Mouse (Mus musculus): Measurements from ENCODE around the gene Traf3. TPM values are rescaled to one million over a fixed set of nuclear protein-coding genes. Genes with fewer than 3 reads are reported as not detected.

Gene Traf3
- polyA plus RNA-seq, 1 experiment from 2014 or later = 10.2 TPM

GRCm38 (mm10) chr12:111276371-111276770, 110.2 kb downstream of the Traf3 start:
- H3K9ac ChIP-seq (replicated peaks; ENCODE audit: low read length) = no peak overlapping the region
- H3K4me3 ChIP-seq (ENCODE audit: low read depth, low read length) = no peak overlapping the region
- peaks cover 55% of the 10 kb centered on the region for H3K27me3 ChIP-seq (ENCODE audit: control insufficient read depth, insufficient read depth, low read length)
- no peaks in the 10 kb centered on the region for H3K9me3 ChIP-seq (replicated peaks; ENCODE audit: control insufficient read depth, low read length)
- DNase-seq (ENCODE audit: low spot score) (no peak), ATAC-seq (replicated peaks; ENCODE audit: insufficient number of reproducible peaks, low FRiP score, low TSS enrichment, low read depth) (no peak)
- 39% methylated on average over 6 of the region's 6 CpGs for WGBS
- no peaks in the 10 kb centered on the region for H3K36me3 ChIP-seq (replicated peaks; ENCODE audit: control insufficient read depth, insufficient read depth, low read depth, low read length)
- H3K27ac ChIP-seq (replicated peaks; ENCODE audit: low read depth, low read length) = no peak overlapping the region
- H3K4me1 ChIP-seq (ENCODE audit: control insufficient read depth, insufficient read depth, low read length) = peaks cover 9% of the 10 kb centered on the region
- no peak overlapping the region for H3K4me2 ChIP-seq (ENCODE audit: low read depth, low read length)

GRCm38 (mm10) chr12:111283573-111283972, 117.4 kb downstream of the Traf3 start:
- no peaks in the 10 kb centered on the region for H3K36me3 ChIP-seq (replicated peaks; ENCODE audit: control insufficient read depth, insufficient read depth, low read depth, low read length)
- ATAC-seq (replicated peaks; ENCODE audit: insufficient number of reproducible peaks, low FRiP score, low TSS enrichment, low read depth) (0 out of 2 replicates have a peak, but pooled peaks have one; percentile 51), DNase-seq (ENCODE audit: low spot score) (no peak)
- H3K27me3 ChIP-seq (ENCODE audit: control insufficient read depth, insufficient read depth, low read length) = no peaks in the 10 kb centered on the region
- no peak overlapping the region for H3K9ac ChIP-seq (replicated peaks; ENCODE audit: low read length)
- H3K4me3 ChIP-seq (ENCODE audit: low read depth, low read length) = no peak overlapping the region
- H3K4me1 ChIP-seq (ENCODE audit: control insufficient read depth, insufficient read depth, low read length) = no peaks in the 10 kb centered on the region
- H3K4me2 ChIP-seq (ENCODE audit: low read depth, low read length) = no peak overlapping the region
- H3K9me3 ChIP-seq (replicated peaks; ENCODE audit: control insufficient read depth, low read length) = no peaks in the 10 kb centered on the region
- H3K27ac ChIP-seq (replicated peaks; ENCODE audit: low read depth, low read length) = no peak overlapping the region
- WGBS = 74% methylated on average over 4 of the region's 4 CpGs

- Histone ChIP-seq H3K4me3 (ENCODE audit: low read depth, low read length) (peak overlapping the region; percentile 6; the same call in 1 of the 2 replicates), H3K4me1 (ENCODE audit: control insufficient read depth, insufficient read depth, low read length) (no peaks in the 10 kb centered on the region), H3K4me2 (ENCODE audit: low read depth, low read length) (peak overlapping the region; percentile 25; the same call in 1 of the 2 replicates), H3K27me3 (ENCODE audit: control insufficient read depth, insufficient read depth, low read length) (no peaks in the 10 kb centered on the region), H3K9me3 (replicated peaks; ENCODE audit: control insufficient read depth, low read length) (no peaks in the 10 kb centered on the region), H3K9ac (replicated peaks; ENCODE audit: low read length) (no peak overlapping the region), H3K27ac (replicated peaks; ENCODE audit: low read depth, low read length) (no peak overlapping the region), H3K36me3 (replicated peaks; ENCODE audit: control insufficient read depth, insufficient read depth, low read depth, low read length) (no peaks in the 10 kb centered on the region)
- DNase-seq (ENCODE audit: low spot score) = peak; percentile 53
- WGBS = 22% methylated on average over 10 of the region's 10 CpGs
- no peak for ATAC-seq (replicated peaks; ENCODE audit: insufficient number of reproducible peaks, low FRiP score, low TSS enrichment, low read depth)
Observed at GRCm38 (mm10) chr12:111284532-111284931, 118.4 kb downstream of the Traf3 start.

GRCm38 (mm10) chr12:111293025-111293424, 126.9 kb downstream of the Traf3 start:
- no peak overlapping the region for H3K9ac ChIP-seq (replicated peaks; ENCODE audit: low read length)
- 91% methylated on average over 12 of the region's 12 CpGs for WGBS
- no peak overlapping the region for H3K4me2 ChIP-seq (ENCODE audit: low read depth, low read length)
- H3K27ac ChIP-seq (replicated peaks; ENCODE audit: low read depth, low read length) = no peak overlapping the region
- H3K36me3 ChIP-seq (replicated peaks; ENCODE audit: control insufficient read depth, insufficient read depth, low read depth, low read length) = peaks cover 25% of the 10 kb centered on the region
- ATAC-seq (replicated peaks; ENCODE audit: insufficient number of reproducible peaks, low FRiP score, low TSS enrichment, low read depth) = no peak
- no peaks in the 10 kb centered on the region for H3K4me1 ChIP-seq (ENCODE audit: control insufficient read depth, insufficient read depth, low read length)
- no peaks in the 10 kb centered on the region for H3K27me3 ChIP-seq (ENCODE audit: control insufficient read depth, insufficient read depth, low read length)
- no peak for DNase-seq (ENCODE audit: low spot score)
- no peaks in the 10 kb centered on the region for H3K9me3 ChIP-seq (replicated peaks; ENCODE audit: control insufficient read depth, low read length)
- H3K4me3 ChIP-seq (ENCODE audit: low read depth, low read length) = no peak overlapping the region

GRCm38 (mm10) chr12:111301322-111302017, 135.3 kb downstream of the Traf3 start:
- peaks cover 14% of the 10 kb centered on the region for H3K36me3 ChIP-seq (replicated peaks; ENCODE audit: control insufficient read depth, insufficient read depth, low read depth, low read length)
- H3K4me3 ChIP-seq (ENCODE audit: low read depth, low read length) = no peak overlapping the region
- H3K4me2 ChIP-seq (ENCODE audit: low read depth, low read length) = no peak overlapping the region
- no peak overlapping the region for H3K9ac ChIP-seq (replicated peaks; ENCODE audit: low read length)
- no peak for ATAC-seq (replicated peaks; ENCODE audit: insufficient number of reproducible peaks, low FRiP score, low TSS enrichment, low read depth)
- no peak for DNase-seq (ENCODE audit: low spot score)
- H3K27me3 ChIP-seq (ENCODE audit: control insufficient read depth, insufficient read depth, low read length) = no peaks in the 10 kb centered on the region
- no peaks in the 10 kb centered on the region for H3K9me3 ChIP-seq (replicated peaks; ENCODE audit: control insufficient read depth, low read length)
- WGBS = 93% methylated on average over 27 of the region's 27 CpGs
- H3K27ac ChIP-seq (replicated peaks; ENCODE audit: low read depth, low read length) = no peak overlapping the region
- no peaks in the 10 kb centered on the region for H3K4me1 ChIP-seq (ENCODE audit: control insufficient read depth, insufficient read depth, low read length)

- DNase-seq (ENCODE audit: low spot score) = no peak
- H3K9me3 ChIP-seq (replicated peaks; ENCODE audit: control insufficient read depth, low read length) = no peaks in the 10 kb centered on the region
- peaks cover 14% of the 10 kb centered on the region for H3K36me3 ChIP-seq (replicated peaks; ENCODE audit: control insufficient read depth, insufficient read depth, low read depth, low read length)
- no peak overlapping the region for H3K4me2 ChIP-seq (ENCODE audit: low read depth, low read length)
- no peaks in the 10 kb centered on the region for H3K27me3 ChIP-seq (ENCODE audit: control insufficient read depth, insufficient read depth, low read length)
- H3K4me1 ChIP-seq (ENCODE audit: control insufficient read depth, insufficient read depth, low read length) = no peaks in the 10 kb centered on the region
- ATAC-seq (replicated peaks; ENCODE audit: insufficient number of reproducible peaks, low FRiP score, low TSS enrichment, low read depth) = no peak
- no peak overlapping the region for H3K27ac ChIP-seq (replicated peaks; ENCODE audit: low read depth, low read length)
- no peak overlapping the region for H3K9ac ChIP-seq (replicated peaks; ENCODE audit: low read length)
- 96% methylated on average over 14 of the region's 14 CpGs for WGBS
- H3K4me3 ChIP-seq (ENCODE audit: low read depth, low read length) = no peak overlapping the region
Observed at GRCm38 (mm10) chr12:111302018-111302345, 135.8 kb downstream of the Traf3 start.

- WGBS = 94% methylated on average over 8 of the region's 8 CpGs
- H3K4me1 ChIP-seq (ENCODE audit: control insufficient read depth, insufficient read depth, low read length) = no peaks in the 10 kb centered on the region
- ATAC-seq (replicated peaks; ENCODE audit: insufficient number of reproducible peaks, low FRiP score, low TSS enrichment, low read depth) (no peak), DNase-seq (ENCODE audit: low spot score) (no peak)
- H3K27me3 ChIP-seq (ENCODE audit: control insufficient read depth, insufficient read depth, low read length) = no peaks in the 10 kb centered on the region
- H3K27ac ChIP-seq (replicated peaks; ENCODE audit: low read depth, low read length) = no peak overlapping the region
- H3K36me3 ChIP-seq (replicated peaks; ENCODE audit: control insufficient read depth, insufficient read depth, low read depth, low read length) = peaks cover 14% of the 10 kb centered on the region
- no peak overlapping the region for H3K4me2 ChIP-seq (ENCODE audit: low read depth, low read length)
- no peaks in the 10 kb centered on the region for H3K9me3 ChIP-seq (replicated peaks; ENCODE audit: control insufficient read depth, low read length)
- H3K9ac ChIP-seq (replicated peaks; ENCODE audit: low read length) = no peak overlapping the region
- H3K4me3 ChIP-seq (ENCODE audit: low read depth, low read length) = no peak overlapping the region
Observed at GRCm38 (mm10) chr12:111303702-111304337, 137.7 kb downstream of the Traf3 start.

GRCm38 (mm10) chr12:111306821-111307220, 140.7 kb downstream of the Traf3 start:
- 88% methylated on average over 8 of the region's 8 CpGs for whole genome bisulfite sequencing
- DNase-seq (ENCODE audit: low spot score) = no peak
- Histone ChIP-seq H3K9me3 (replicated peaks; ENCODE audit: control insufficient read depth, low read length) (no peaks in the 10 kb centered on the region), H3K27me3 (ENCODE audit: control insufficient read depth, insufficient read depth, low read length) (no peaks in the 10 kb centered on the region), H3K36me3 (replicated peaks; ENCODE audit: control insufficient read depth, insufficient read depth, low read depth, low read length) (peaks cover 12% of the 10 kb centered on the region), H3K27ac (replicated peaks; ENCODE audit: low read depth, low read length) (no peak overlapping the region), H3K4me1 (ENCODE audit: control insufficient read depth, insufficient read depth, low read length) (no peaks in the 10 kb centered on the region), H3K4me2 (ENCODE audit: low read depth, low read length) (no peak overlapping the region), H3K4me3 (ENCODE audit: low read depth, low read length) (no peak overlapping the region), H3K9ac (replicated peaks; ENCODE audit: low read length) (no peak overlapping the region)
- ATAC-seq (replicated peaks; ENCODE audit: insufficient number of reproducible peaks, low FRiP score, low TSS enrichment, low read depth) = no peak

All from embryonic facial prominence, embryonic 11.5 days (tissue).